Mouse (Mus musculus) spleen, adult 2 months (tissue): ENCODE measurements at regions not wholly inside any gene's neighbourhood (a gene's known extent, or its start where the extent isn't known, plus 50 kb on each side); places are given as distances from the start of the nearest gene placed in this dataset.

ENCODE experiments used
- CTCF ChIP-seq: fragments of 200-500 bp; IDR thresholded peaks from 2 replicates; pipeline ENCODE4 v1.5.1; 2011; ENCODE audit warnings: mild to moderate bottlenecking, inconsistent platforms; ENCODE audit not compliant: insufficient read depth, insufficient read length, insufficient replicate concordance; ENCODE audit errors: extremely low read depth
- POLR2A ChIP-seq: fragments of 200-500 bp; IDR thresholded peaks from 2 replicates; pipeline ENCODE4 v1.6.1; 2011; ENCODE audit warnings: low read depth, low read length, inconsistent platforms

DNA sequence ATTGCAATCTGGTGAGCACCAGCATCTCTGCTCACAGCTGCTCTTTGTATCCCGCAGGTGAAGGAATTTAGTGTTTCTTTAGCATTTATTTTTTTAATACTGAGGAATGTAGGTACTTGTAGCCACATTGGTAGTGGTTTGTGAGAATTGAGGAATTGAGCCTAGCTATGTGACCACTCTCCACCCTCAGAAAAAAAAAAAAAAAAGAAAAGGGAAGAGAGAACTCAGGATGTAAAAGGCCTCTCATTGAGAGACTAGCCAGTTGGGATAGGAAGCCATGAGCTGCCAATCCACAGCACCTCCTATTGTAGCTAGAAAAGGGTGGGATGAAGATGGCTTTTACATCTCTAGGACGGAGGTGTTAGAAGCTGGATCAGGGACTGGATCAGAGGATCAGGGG is 252.0 kb upstream of the Ptger4 start:
- TF ChIP-seq CTCF (no peak), POLR2A (no peak)
